Mouse (Mus musculus): Measurements from ENCODE around the gene Tmem205.

DNA sequence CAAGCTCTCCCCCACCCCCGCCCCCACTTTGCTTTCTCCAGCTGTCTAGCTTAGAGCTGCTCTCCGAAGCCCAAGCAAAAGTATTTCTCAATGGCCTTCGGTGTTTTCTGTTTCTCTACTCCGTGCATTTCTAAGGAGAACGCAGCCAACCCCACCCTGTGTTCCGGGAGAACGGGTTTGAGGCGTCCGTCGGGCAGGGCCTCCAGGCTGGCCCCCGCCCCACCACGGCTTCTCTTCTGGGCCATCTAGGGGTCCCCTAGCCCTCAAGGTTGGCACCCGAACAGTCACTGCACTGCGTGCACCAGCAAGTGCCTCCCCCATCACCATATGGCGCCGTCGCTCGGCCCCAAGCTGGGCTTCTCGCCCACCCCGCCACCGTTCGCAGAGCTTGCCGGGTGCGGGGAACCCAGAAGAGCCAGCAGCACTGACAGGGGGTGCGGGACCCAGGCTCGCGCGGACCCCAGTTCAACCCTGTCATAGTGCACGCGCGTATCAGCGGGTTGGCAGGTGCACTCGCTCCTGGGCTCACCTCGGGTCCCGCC, 9.8 kb downstream of the Tmem205 start:
- no peak for TF ChIP-seq POLR2A (IDR thresholded peaks at IDR 0.05; ENCODE audit: borderline replicate concordance, extremely low read depth, insufficient read depth, insufficient read length, poor library complexity, severe bottlenecking)
- TF ChIP-seq CTCF (IDR thresholded peaks at IDR 0.05; ENCODE audit: borderline replicate concordance, extremely low read depth, insufficient read depth, insufficient read length), result no peak

Data from brain, embryonic 14.5 days (tissue).